Mouse (Mus musculus): ENCODE measurements around the gene Aig1.

GRCm38 (mm10) chr10:13793458-13793857, 75.3 kb downstream of the Aig1 start:
- TF ChIP-seq GATA1 (IDR thresholded peaks at IDR 0.05; ENCODE audit: borderline replicate concordance, low read length), result no peak
- TF ChIP-seq FLI1 (IDR thresholded peaks at IDR 0.05; ENCODE audit: low read length), result no peak
